Mouse (Mus musculus) olfactory bulb, adult 2 months (tissue): ENCODE measurements around the gene Cars2. TPM values are rescaled to one million over a fixed set of nuclear protein-coding genes. Genes with fewer than 3 reads are reported as not detected.

ENCODE experiments used
- H3K27ac ChIP-seq: fragments of 200-500 bp; 2 replicates; pipeline ENCODE4 v1.5.1; 2012; ENCODE audit warnings: low read depth, low read length; ENCODE audit not compliant: insufficient read depth
- H3K4me1 ChIP-seq: fragments of 200-500 bp; 2 replicates; pipeline ENCODE4 v1.6.1; 2012; ENCODE audit warnings: low read length; ENCODE audit not compliant: control insufficient read depth, insufficient read depth
- H3K4me3 ChIP-seq: fragments of 200-500 bp; 2 replicates; pipeline ENCODE4 v1.5.1; 2012; ENCODE audit warnings: mild to moderate bottlenecking, low read depth, low read length, moderate library complexity; ENCODE audit not compliant: insufficient read depth
- CTCF ChIP-seq: fragments of 200-500 bp; IDR thresholded peaks from 2 replicates; pipeline ENCODE4 v1.5.1; 2012; ENCODE audit warnings: low read depth, mild to moderate bottlenecking, low read length, moderate library complexity; ENCODE audit not compliant: insufficient read depth
- POLR2A ChIP-seq: fragments of 200-500 bp; IDR thresholded peaks from 2 replicates; pipeline ENCODE4 v1.6.1; 2012; ENCODE audit warnings: mild to moderate bottlenecking, low read depth, low read length, moderate library complexity; ENCODE audit not compliant: insufficient read depth
- WGBS: fragments of 180-500 bp; shearing (Covaris S2); methylation state at CpG from one replicate; pipeline ENCODE4 v1.1.7; 2018; 5-methylcytosine and 5-hydroxymethylcytosine counted together
- polyA plus RNA-seq: library from polyadenylated mRNA; stranded (reverse); fragments of >200 nt; gene quantifications from 2 replicates; pipeline ENCODE4 v1.2.4, GENCODE M21; 2012; ENCODE audit warnings: low replicate concordance; ENCODE audit not compliant: missing spikeins, insufficient read depth, insufficient read length

Cars2 gene
- polyA plus RNA-seq, 1 experiment: not detected

GRCm38 (mm10) chr8:11479591-11479990, 71.0 kb downstream of the Cars2 start:
- no peak overlapping the region for H3K4me3 ChIP-seq
- WGBS: 46% methylated on average over 14 of the region's 14 CpGs
- H3K27ac ChIP-seq: no peak overlapping the region
- H3K4me1 ChIP-seq: peaks cover 21% of the 10 kb centered on the region
- TF ChIP-seq POLR2A: no peak

DNA sequence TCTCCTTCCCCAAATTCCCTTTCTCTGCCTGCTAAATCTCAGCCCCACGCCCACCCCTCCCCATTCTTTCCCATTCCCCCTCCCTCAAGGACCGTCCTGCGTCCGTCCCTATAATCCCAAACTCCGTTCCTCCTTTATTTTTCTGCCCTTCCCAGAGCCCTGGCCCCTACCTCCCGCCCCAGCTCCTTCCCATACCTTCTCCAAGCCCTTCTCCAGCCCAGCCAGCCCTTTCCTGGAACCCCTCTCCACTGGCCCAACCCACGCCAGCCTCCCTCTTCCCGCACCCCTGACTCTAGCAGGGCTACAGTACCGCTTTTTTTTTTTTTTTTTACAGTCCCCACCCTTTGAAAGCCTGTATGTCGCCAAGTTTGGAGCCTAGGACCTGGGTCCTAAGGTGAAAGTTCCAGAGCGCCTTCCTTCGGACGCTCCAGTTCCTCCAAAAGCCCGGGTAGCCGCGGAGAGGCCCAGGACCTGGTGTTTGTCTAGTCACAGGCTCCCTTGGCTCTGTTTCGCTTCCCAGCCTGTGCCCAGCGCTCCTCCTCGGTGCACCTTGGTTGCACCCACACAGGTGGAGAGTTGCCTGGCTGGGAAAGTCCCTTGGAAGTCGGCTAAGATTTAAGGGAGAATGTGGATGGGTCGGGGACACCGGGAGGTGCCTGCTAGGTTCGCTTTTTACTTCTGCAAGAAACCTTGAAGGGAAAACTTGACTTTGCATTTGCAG, 71.6 kb downstream of the Cars2 start:
- H3K4me1 ChIP-seq: peaks cover 21% of the 10 kb centered on the region
- H3K27ac ChIP-seq: no peak overlapping the region
- TF ChIP-seq CTCF (no peak), POLR2A (no peak)
- WGBS: 19% methylated on average over 23 of the region's 23 CpGs
- no peak overlapping the region for H3K4me3 ChIP-seq

GRCm38 (mm10) chr8:11477811-11478761, 72.5 kb downstream of the Cars2 start, which contains the start of gene Rab20:
Gene Rab20 (minus strand): TSS chr8:11478710.
- no peak for TF ChIP-seq CTCF
- no peak for TF ChIP-seq POLR2A
- under 1% methylated on average over 69 of the region's 69 CpGs for WGBS
- Histone ChIP-seq H3K4me3 (peak within 1 kb of the TSS; percentile 43), H3K4me1 (peaks cover 21% of the 10 kb centered on the region), H3K27ac (no peak within 1 kb of the TSS)

GRCm38 (mm10) chr8:11477178-11477553, 73.4 kb downstream of the Cars2 start:
- Histone ChIP-seq H3K27ac (no peak overlapping the region), H3K4me3 (peak overlapping the region; percentile 16), H3K4me1 (peaks cover 21% of the 10 kb centered on the region)
- TF ChIP-seq POLR2A (no peak), CTCF (no peak)
- 20% methylated on average over 9 of the region's 9 CpGs for WGBS

DNA sequence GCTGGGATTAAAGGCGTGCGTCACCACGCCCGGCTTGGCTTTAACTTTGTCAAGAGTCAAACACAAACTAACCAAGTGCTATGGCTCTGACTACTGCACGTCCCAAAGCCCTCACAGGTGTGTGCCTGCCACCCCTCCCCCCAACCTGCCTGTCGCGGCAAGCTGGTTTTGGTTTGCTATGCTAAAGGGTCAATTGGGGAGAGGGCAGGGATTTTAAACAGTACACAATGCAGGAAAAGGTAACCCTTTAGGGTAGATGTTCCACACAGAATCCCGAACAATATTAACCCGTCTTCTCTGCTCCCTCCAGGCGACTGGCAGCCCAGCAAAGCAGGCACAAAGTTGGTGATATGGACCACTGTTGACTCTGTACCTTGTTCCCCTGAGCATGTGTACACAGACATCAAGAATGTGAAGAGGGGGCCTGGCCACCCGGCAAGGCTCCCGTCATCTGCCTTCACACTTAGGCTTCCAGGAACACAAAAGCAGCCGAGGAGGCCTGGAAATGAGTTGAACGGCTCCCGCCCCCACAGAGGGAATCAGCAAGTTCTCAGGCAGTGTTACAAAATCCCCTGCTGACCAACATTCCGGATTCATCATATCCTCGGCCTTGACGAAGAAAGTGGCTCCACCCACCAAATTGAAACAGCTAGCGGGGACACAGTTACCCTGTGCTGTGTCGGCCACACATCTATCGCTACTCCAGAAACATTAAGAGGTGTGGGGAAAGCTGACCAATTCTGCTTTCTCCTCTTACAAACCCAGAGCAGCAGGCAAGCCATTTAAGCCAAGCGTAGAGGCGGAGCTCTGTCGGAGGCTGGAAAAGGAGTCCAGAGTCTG, 74.0 kb downstream of the Cars2 start:
- Histone ChIP-seq H3K27ac (no peak overlapping the region), H3K4me1 (peaks cover 21% of the 10 kb centered on the region), H3K4me3 (peak overlapping the region; percentile 16)
- WGBS: 32% methylated on average over 24 of the region's 24 CpGs
- TF ChIP-seq POLR2A (no peak), CTCF (no peak)

GRCm38 (mm10) chr8:11475876-11476275, 74.7 kb downstream of the Cars2 start:
- Histone ChIP-seq H3K4me1 (peaks cover 21% of the 10 kb centered on the region), H3K4me3 (no peak overlapping the region), H3K27ac (no peak overlapping the region)
- TF ChIP-seq CTCF (no peak), POLR2A (no peak)
- 66% methylated on average over 2 of the region's 2 CpGs for WGBS

- H3K4me3 ChIP-seq: no peak overlapping the region
- H3K27ac ChIP-seq: no peak overlapping the region
- H3K4me1 ChIP-seq: peaks cover 21% of the 10 kb centered on the region
- WGBS: 40% methylated on average over 9 of the region's 10 CpGs
- TF ChIP-seq POLR2A (no peak), CTCF (no peak)
These were observed 75.2 kb downstream of the Cars2 start for GRCm38 (mm10) chr8:11475397-11475796.

DNA sequence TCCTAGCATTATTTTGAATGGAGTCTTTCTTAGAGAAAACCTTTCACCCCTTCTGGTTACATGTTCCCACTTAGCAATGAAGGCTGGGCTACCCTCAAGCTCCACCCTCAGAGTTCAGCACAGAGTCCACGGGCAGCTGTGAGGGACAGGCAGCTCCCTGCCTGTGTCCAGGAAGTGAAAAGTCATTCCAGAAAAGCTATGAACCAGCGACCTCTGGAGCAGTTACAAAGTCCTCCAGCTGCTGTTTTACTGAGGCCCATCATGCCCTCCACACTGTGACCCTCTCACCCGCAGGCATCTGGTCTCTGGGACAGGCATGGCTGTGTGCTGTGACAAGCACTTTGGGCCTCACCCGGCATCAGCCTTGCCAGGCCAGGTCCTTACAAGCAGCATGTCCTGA, 77.5 kb downstream of the Cars2 start:
- 67% methylated on average over 4 of the region's 4 CpGs for WGBS
- peak overlapping the region; percentile 12; the same call in 1 of the 2 replicates for H3K27ac ChIP-seq
- TF ChIP-seq CTCF (no peak), POLR2A (no peak)
- H3K4me1 ChIP-seq: peaks cover 13% of the 10 kb centered on the region
- H3K4me3 ChIP-seq: no peak overlapping the region

- WGBS: 49% methylated on average over 8 of the region's 8 CpGs
- Histone ChIP-seq H3K4me1 (peaks cover 2% of the 10 kb centered on the region; the same call in 1 of the 2 replicates), H3K27ac (no peak overlapping the region), H3K4me3 (no peak overlapping the region)
- TF ChIP-seq CTCF: no peak
- no peak for TF ChIP-seq POLR2A
These were observed 79.3 kb downstream of the Cars2 start for GRCm38 (mm10) chr8:11471309-11471708.
